Mouse (Mus musculus) heart, embryonic 16.5 days (tissue): ENCODE results near the gene Nckap5. TPM values are rescaled to one million over a fixed set of nuclear protein-coding genes. Genes with fewer than 3 reads are reported as not detected.
A peak's percentile ranks its signal among the peaks of the same experiment; 100 is the strongest.

Source experiments
- ATAC-seq: fragments of 200-750 bp; cut with Nextera tagmentation; replicated peaks from 2 replicates; pipeline ENCODE4 v1.8.0; 2017; ENCODE audit warnings: moderate number of reproducible peaks; ENCODE audit not compliant: insufficient read depth, low FRiP score; ENCODE audit errors: extremely low read depth
- H3K27ac ChIP-seq: fragments of 300-500 bp; sonication (generic); 2 replicates; pipeline ENCODE4 v1.5.1; 2014; ENCODE audit warnings: mild to moderate bottlenecking, low read length, control low read depth, moderate library complexity
- H3K27me3 ChIP-seq: fragments of 300-500 bp; sonication (generic); 2 replicates; pipeline ENCODE4 v1.6.1; 2014; ENCODE audit warnings: low read length, mixed read lengths; ENCODE audit not compliant: control insufficient read depth, insufficient read depth
- H3K36me3 ChIP-seq: fragments of 300-500 bp; sonication (generic); 2 replicates; pipeline ENCODE4 v1.6.1; 2014; ENCODE audit not compliant: control insufficient read depth, insufficient read depth
- H3K4me1 ChIP-seq: fragments of 300-500 bp; sonication (generic); 2 replicates; pipeline ENCODE4 v1.6.1; 2014; ENCODE audit warnings: low read length, mixed read lengths; ENCODE audit not compliant: control insufficient read depth, insufficient read depth
- H3K4me2 ChIP-seq: fragments of 300-500 bp; sonication (generic); 2 replicates; pipeline ENCODE4 v1.6.1; 2014; ENCODE audit warnings: low read depth, mild to moderate bottlenecking, control low read depth, low read length
- H3K4me3 ChIP-seq: fragments of 300-500 bp; sonication (generic); 2 replicates; pipeline ENCODE4 v1.5.1; 2014; ENCODE audit warnings: mild to moderate bottlenecking, control low read depth, low read length
- H3K9ac ChIP-seq: fragments of 300-500 bp; sonication (generic); 2 replicates; pipeline ENCODE4 v1.6.1; 2014; ENCODE audit warnings: low read length, control low read depth
- H3K9me3 ChIP-seq: fragments of 300-500 bp; sonication (generic); replicated peaks from 2 replicates; pipeline ENCODE4 v1.6.1; 2016; ENCODE audit warnings: low read length; ENCODE audit not compliant: control insufficient read depth
- WGBS: fragments of 180-500 bp; shearing (Covaris S2); extraction: QIAGEN DNeasy Blood & Tissue Kit; methylation state at CpG from one replicate; pipeline ENCODE4 v1.1.7; 2014; 5-methylcytosine and 5-hydroxymethylcytosine counted together
- polyA plus RNA-seq: library from polyadenylated mRNA; unstranded; fragments of >200 nt; fragmentation: Nextera tagmentation; extraction: Ambion mirVana; gene quantifications from 2 replicates; pipeline ENCODE4 v1.2.1, GENCODE M21; 2015

Nckap5 gene
- polyA plus RNA-seq, 1 experiment from 2014 or later: 8.0 TPM

DNA sequence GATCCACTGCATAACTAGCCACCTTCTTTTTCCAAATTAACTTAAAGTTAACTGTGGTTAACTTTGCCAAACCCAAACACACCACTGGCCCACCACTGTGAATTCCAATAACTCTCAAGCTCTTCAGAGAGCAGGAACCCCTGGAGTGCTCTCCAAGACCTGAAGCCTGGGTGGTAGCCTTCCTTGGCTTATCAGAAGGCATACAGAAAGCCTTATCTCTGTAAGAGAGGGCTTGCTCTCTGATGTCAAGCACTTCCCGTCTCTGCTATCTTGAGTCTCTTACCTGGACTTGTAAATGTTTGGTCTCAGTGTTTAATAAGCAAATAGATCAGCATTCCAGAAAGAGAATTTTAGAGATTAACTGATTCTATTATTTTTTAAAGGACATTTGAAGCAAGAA, 2.3 kb upstream of the Nckap5 start:
- Histone ChIP-seq H3K27me3 (no peaks in the 10 kb centered on the region), H3K36me3 (no peaks in the 10 kb centered on the region), H3K9me3 (no peaks in the 10 kb centered on the region), H3K27ac (no peak overlapping the region), H3K9ac (no peak overlapping the region), H3K4me1 (peaks cover 13% of the 10 kb centered on the region), H3K4me3 (no peak overlapping the region), H3K4me2 (no peak overlapping the region)
- ATAC-seq: no peak
- WGBS: 58% methylated on average over 1 of the region's 1 CpGs

DNA sequence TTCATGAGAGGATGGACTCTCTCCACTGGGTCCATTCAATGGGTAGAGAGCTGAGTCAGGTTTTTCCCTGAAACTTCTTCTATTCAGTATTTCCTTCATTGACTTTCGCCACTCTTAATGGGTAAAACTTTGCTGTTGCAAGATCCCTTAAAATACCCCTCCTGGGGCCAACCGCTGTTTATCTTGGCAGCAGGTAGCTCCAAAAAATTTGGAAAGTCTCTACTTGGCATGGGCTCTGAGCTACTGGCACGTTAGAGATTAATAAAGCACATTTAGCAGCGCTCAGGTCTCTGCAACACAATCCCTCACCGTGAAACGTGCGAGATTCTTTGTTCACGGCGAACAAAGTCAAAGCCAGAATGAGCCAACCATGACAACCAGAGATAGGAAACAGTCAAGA, 1.6 kb downstream of the Nckap5 start:
- no peaks in the 10 kb centered on the region for H3K27me3 ChIP-seq
- H3K27ac ChIP-seq: no peak overlapping the region
- ATAC-seq: no peak
- H3K9ac ChIP-seq: no peak overlapping the region
- peaks cover 18% of the 10 kb centered on the region for H3K4me1 ChIP-seq
- no peaks in the 10 kb centered on the region for H3K36me3 ChIP-seq
- H3K9me3 ChIP-seq: no peaks in the 10 kb centered on the region
- 59% methylated on average over 9 of the region's 9 CpGs for WGBS
- H3K4me3 ChIP-seq: peak overlapping the region; percentile 30
- H3K4me2 ChIP-seq: peak overlapping the region; percentile 56

DNA sequence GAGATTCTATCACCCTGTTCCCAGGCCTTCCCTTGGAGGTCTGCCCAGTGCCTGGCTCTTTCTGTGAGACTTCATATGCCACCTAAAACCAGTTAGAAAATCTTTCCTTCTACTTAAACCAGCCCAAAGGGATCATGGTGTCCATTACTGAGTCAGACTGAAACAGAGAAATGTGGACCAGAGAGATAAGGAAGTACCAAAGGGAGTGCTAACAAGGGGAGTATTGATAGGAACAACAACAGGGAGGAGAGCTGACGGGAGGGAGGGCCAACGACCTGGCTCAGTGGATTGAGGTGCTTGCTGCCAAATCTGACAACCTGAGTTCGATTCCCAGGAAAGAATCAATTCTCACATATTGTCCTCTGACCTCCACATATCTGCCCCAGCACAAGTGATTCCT, 5.8 kb downstream of the Nckap5 start:
- Histone ChIP-seq H3K4me1 (peaks cover 13% of the 10 kb centered on the region), H3K9ac (no peak overlapping the region), H3K9me3 (no peaks in the 10 kb centered on the region), H3K4me3 (no peak overlapping the region), H3K4me2 (no peak overlapping the region), H3K27ac (0 out of 2 replicates have a peak overlapping the region, but pooled peaks have one; percentile 12), H3K27me3 (no peaks in the 10 kb centered on the region), H3K36me3 (no peaks in the 10 kb centered on the region)
- ATAC-seq: no peak
- 23% methylated on average over 3 of the region's 3 CpGs for WGBS

- peaks cover 12% of the 10 kb centered on the region for H3K4me1 ChIP-seq
- H3K27ac ChIP-seq: no peak overlapping the region
- H3K9ac ChIP-seq: no peak overlapping the region
- H3K4me2 ChIP-seq: no peak overlapping the region
- no peak for ATAC-seq
- no peaks in the 10 kb centered on the region for H3K36me3 ChIP-seq
- H3K4me3 ChIP-seq: no peak overlapping the region
- no peaks in the 10 kb centered on the region for H3K27me3 ChIP-seq
- 73% methylated on average over 6 of the region's 6 CpGs for WGBS
- H3K9me3 ChIP-seq: no peaks in the 10 kb centered on the region
Measured at GRCm38 (mm10) chr1:126822246-126822645, 8.4 kb downstream of the Nckap5 start.

DNA sequence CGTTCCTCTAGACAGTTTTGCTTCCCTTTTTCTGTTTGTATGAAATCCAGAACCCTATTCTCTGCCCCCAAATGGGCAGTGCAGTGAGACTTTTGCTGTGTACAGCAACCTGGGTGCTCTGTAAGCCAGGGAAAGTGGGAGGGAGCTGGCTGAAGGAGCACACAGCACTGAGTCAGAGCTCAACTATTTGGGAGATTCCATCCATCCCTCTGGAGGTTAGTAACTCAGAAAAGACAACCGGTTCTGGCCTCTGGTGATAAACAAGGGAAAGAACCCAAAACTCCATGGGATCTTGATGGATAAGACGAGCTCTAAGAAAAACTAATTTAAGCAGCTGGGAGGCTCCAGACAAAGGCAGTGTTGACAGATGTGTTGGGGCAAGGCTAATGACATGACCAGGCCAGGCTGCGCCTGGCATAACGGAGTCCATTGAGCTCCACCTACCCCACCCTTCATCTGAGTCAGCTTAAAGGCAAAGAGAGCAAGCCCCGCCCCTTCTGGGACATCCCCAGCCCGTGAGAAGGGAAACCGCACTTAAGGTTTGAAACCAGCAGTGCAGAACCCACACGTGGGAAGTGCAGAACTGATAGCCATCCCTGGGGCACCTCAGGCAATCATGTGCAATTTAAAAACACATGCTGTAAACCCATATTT, 13.1 kb downstream of the Nckap5 start:
- Histone ChIP-seq H3K4me2 (peak overlapping the region; percentile 5), H3K4me1 (peaks cover 11% of the 10 kb centered on the region), H3K27me3 (no peaks in the 10 kb centered on the region), H3K9me3 (peaks cover 7% of the 10 kb centered on the region), H3K4me3 (no peak overlapping the region), H3K36me3 (0 out of 2 replicates have a peak, but pooled peaks cover 4% of the 10 kb centered on the region), H3K27ac (peak overlapping the region; percentile 22), H3K9ac (no peak overlapping the region)
- WGBS: 20% methylated on average over 9 of the region's 9 CpGs
- peak; percentile 84 for ATAC-seq

DNA sequence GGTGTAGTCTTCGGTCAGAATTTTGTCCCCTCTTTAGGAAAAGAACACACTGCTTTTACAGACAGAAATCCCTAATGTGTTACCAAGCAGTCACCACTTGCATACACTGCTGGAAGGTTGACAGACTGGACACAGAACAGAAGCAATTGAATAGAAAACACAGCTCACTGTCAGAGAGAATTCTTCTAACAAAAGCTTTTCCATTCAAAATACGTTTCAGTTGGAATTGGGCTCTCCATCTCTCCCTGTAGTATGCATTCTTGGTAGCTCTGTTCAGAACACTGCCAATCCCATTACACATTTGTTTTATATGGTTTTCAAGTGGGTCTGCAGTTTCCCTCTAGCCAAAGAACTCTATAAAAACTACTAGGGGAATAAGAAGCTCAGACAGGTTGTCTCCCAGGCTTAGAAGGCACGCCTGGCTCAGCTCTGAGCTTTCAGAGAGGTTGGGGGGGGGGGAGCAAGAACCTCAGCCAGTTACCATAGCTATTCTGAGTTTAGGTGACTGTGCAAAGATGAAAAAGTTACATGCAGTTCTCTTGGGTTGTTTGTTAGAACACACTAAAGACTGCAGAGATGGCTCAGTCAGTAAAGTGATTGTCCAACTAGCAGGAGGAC, 23.5 kb downstream of the Nckap5 start:
- Histone ChIP-seq H3K27ac (peak overlapping the region; percentile 49), H3K4me2 (no peak overlapping the region), H3K4me3 (no peak overlapping the region), H3K36me3 (no peaks in the 10 kb centered on the region), H3K4me1 (peaks cover 11% of the 10 kb centered on the region), H3K9me3 (no peaks in the 10 kb centered on the region), H3K9ac (no peak overlapping the region), H3K27me3 (no peaks in the 10 kb centered on the region)
- 57% methylated on average over 3 of the region's 3 CpGs for WGBS
- no peak for ATAC-seq

DNA sequence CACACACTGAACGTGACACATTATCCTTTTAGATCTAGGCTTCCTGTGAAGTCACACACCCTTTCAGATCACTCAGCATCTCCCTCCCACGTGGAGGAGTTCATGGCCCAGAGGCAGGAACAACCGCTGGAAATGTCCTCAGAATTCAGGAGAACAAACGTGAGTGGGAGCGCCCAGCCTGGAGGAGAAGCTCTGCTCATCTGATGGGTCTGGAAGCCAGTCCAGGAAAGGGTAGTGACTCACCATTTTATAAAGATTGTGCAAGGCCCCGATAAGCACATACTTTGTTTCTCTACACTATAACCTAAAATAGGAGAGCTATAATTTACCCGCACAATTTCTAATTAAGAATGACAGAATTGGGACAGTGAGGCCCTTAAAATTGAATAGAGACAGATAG, 24.1 kb downstream of the Nckap5 start:
- H3K4me3 ChIP-seq: no peak overlapping the region
- H3K27me3 ChIP-seq: no peaks in the 10 kb centered on the region
- 0 out of 2 replicates have a peak, but pooled peaks have one; percentile 49 for ATAC-seq
- H3K27ac ChIP-seq: peak overlapping the region; percentile 16; the same call in 1 of the 2 replicates
- H3K4me1 ChIP-seq: peaks cover 11% of the 10 kb centered on the region
- 53% methylated on average over 7 of the region's 7 CpGs for WGBS
- no peak overlapping the region for H3K4me2 ChIP-seq
- no peak overlapping the region for H3K9ac ChIP-seq
- H3K36me3 ChIP-seq: no peaks in the 10 kb centered on the region
- H3K9me3 ChIP-seq: no peaks in the 10 kb centered on the region

- ATAC-seq: no peak
- Histone ChIP-seq H3K4me2 (no peak overlapping the region), H3K27ac (peak overlapping the region; percentile 78), H3K4me1 (peaks cover 29% of the 10 kb centered on the region), H3K9me3 (no peaks in the 10 kb centered on the region), H3K4me3 (no peak overlapping the region), H3K27me3 (no peaks in the 10 kb centered on the region), H3K9ac (no peak overlapping the region), H3K36me3 (no peaks in the 10 kb centered on the region)
- 75% methylated on average over 3 of the region's 3 CpGs for WGBS
Measured at GRCm38 (mm10) chr1:126802405-126802804, 28.2 kb downstream of the Nckap5 start.

DNA sequence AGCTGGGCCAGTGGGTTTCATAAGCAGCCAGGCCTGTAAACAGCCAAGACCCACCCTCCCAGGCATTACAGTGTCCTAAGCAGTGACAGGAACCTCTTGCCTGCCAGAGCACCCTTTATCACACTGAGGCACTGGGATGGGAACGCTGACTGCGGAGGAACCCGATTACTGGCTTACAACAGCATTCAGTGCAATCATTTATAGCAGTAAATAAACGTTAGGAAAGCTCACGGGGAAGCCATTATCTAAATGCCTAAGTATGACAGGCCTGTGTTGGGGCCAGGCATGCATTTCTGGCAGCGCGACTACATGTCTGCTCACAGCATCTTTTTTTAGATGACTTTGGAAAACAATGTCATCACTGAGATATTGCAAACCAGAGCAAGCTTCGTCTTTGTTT, 28.9 kb downstream of the Nckap5 start:
- WGBS: 18% methylated on average over 8 of the region's 8 CpGs
- peak; percentile 83 for ATAC-seq
- H3K27ac ChIP-seq: peak overlapping the region; percentile 78
- H3K9me3 ChIP-seq: no peaks in the 10 kb centered on the region
- no peak overlapping the region for H3K4me3 ChIP-seq
- peaks cover 29% of the 10 kb centered on the region for H3K4me1 ChIP-seq
- no peak overlapping the region for H3K9ac ChIP-seq
- no peaks in the 10 kb centered on the region for H3K27me3 ChIP-seq
- no peaks in the 10 kb centered on the region for H3K36me3 ChIP-seq
- 0 out of 2 replicates have a peak overlapping the region, but pooled peaks have one; percentile 6 for H3K4me2 ChIP-seq
